Mouse (Mus musculus) CH12.LX (cell line): ENCODE data around the gene Rbbp6. TPM values are rescaled to one million over a fixed set of nuclear protein-coding genes. Genes with fewer than 3 reads are reported as not detected.

Experiments used
- DNase-seq: peaks from one replicate; pipeline ENCODE4 v3.0.0-alpha.2; 2013; ENCODE audit errors: extremely low read depth
- H3K27ac ChIP-seq: 2 replicates; pipeline ENCODE4 v1.5.1; 2012; ENCODE audit warnings: low read depth, mild to moderate bottlenecking, control low read depth, moderate library complexity; ENCODE audit not compliant: insufficient read depth
- H3K27me3 ChIP-seq: replicated peaks from 2 replicates; pipeline ENCODE3; 2012; ENCODE audit warnings: inconsistent platforms
- H3K36me3 ChIP-seq, 2 experiments: replicated peaks in 1 of 2; 2 replicates each; pipeline versions ENCODE3 to v1.6.1; 2012; ENCODE audit warnings: inconsistent platforms in 1 of 2, low read length in 1 of 2, mild to moderate bottlenecking in 1 of 2, mixed read lengths in 1 of 2, moderate library complexity in 1 of 2; ENCODE audit not compliant: control insufficient read depth in 1 of 2, insufficient read depth in 1 of 2
- H3K4me1 ChIP-seq, 2 experiments: 2 replicates each; pipeline ENCODE4 v1.6.1; 2012; ENCODE audit warnings: inconsistent platforms in 1 of 2, moderate library complexity in 1 of 2; ENCODE audit not compliant: insufficient read depth in 2 of 2, control insufficient read depth in 1 of 2
- H3K4me2 ChIP-seq: 2 replicates; pipeline ENCODE4 v1.6.1; 2012; ENCODE audit warnings: low read depth, mild to moderate bottlenecking, control low read depth; ENCODE audit not compliant: poor library complexity, insufficient read depth, severe bottlenecking
- H3K4me3 ChIP-seq, 3 experiments: fragments of 150-350 bp in 1 of 3; sonication (generic) in 1 of 3; replicated peaks in 1 of 3; 2 replicates each; pipeline versions ENCODE3 to v1.5.1; 2011 to 2012; ENCODE audit warnings: low read depth in 2 of 3, low read length in 2 of 3, mild to moderate bottlenecking in 2 of 3, moderate library complexity in 2 of 3, control low read depth in 1 of 3, improper control_type of control experiment in 1 of 3, inconsistent platforms in 1 of 3, mixed read lengths in 1 of 3; ENCODE audit not compliant: poor library complexity in 1 of 3
- H3K79me2 ChIP-seq: replicated peaks from 2 replicates; pipeline ENCODE4 v1.6.1; 2012; ENCODE audit warnings: mild to moderate bottlenecking, moderate library complexity; ENCODE audit not compliant: control insufficient read depth, poor library complexity, insufficient read depth, severe bottlenecking; ENCODE audit errors: extremely low read depth
- H3K9ac ChIP-seq: 2 replicates; pipeline ENCODE4 v1.6.1; 2012; ENCODE audit warnings: low read depth, mild to moderate bottlenecking, control low read depth, moderate library complexity; ENCODE audit not compliant: insufficient read depth
- H3K9me3 ChIP-seq: replicated peaks from 2 replicates; pipeline ENCODE3; 2012; ENCODE audit warnings: low read length, inconsistent platforms, mixed read lengths
- CHD2 ChIP-seq: IDR thresholded peaks from 2 replicates; pipeline ENCODE4 v1.6.1; 2011; ENCODE audit warnings: low read length, improper control_type of control experiment
- CTCF ChIP-seq, 2 experiments: IDR thresholded peaks in 1 of 2; conservative IDR thresholded peaks in 1 of 2; 2 replicates each; pipeline ENCODE4 v1.5.1; 2011 to 2012; ENCODE audit warnings: low read depth in 2 of 2, low read length in 2 of 2, improper control_type of control experiment in 1 of 2, inconsistent platforms in 1 of 2, mild to moderate bottlenecking in 1 of 2, moderate library complexity in 1 of 2
- EP300 ChIP-seq: IDR thresholded peaks from 2 replicates; pipeline ENCODE4 v1.6.1; 2011; ENCODE audit warnings: low read length, improper control_type of control experiment
- ETS1 ChIP-seq: conservative IDR thresholded peaks from 2 replicates; pipeline ENCODE4 v1.6.1; 2012; ENCODE audit warnings: low read depth, mild to moderate bottlenecking, inconsistent platforms, low read length, improper control_type of control experiment, moderate library complexity
- IRF4 ChIP-seq: IDR thresholded peaks from 2 replicates; pipeline ENCODE4 v1.6.1; 2014; ENCODE audit warnings: low read depth, mild to moderate bottlenecking, inconsistent platforms, low read length, improper control_type of control experiment
- JUN ChIP-seq: IDR thresholded peaks from 2 replicates; pipeline ENCODE4 v1.6.1; 2011; ENCODE audit warnings: low read depth, mild to moderate bottlenecking, low read length, improper control_type of control experiment, moderate library complexity; ENCODE audit not compliant: insufficient read depth
- MAX ChIP-seq: IDR thresholded peaks from 2 replicates; pipeline ENCODE4 v1.6.1; 2011; ENCODE audit warnings: low read length, improper control_type of control experiment
- MXI1 ChIP-seq: IDR thresholded peaks from 2 replicates; pipeline ENCODE4 v1.6.1; 2011; ENCODE audit warnings: mild to moderate bottlenecking, low read depth, low read length, improper control_type of control experiment
- NELFE ChIP-seq: IDR thresholded peaks from 2 replicates; pipeline ENCODE4 v1.6.1; 2011; ENCODE audit warnings: low read depth, low read length, improper control_type of control experiment
- NRF1 ChIP-seq: IDR thresholded peaks from 2 replicates; pipeline ENCODE4 v1.6.1; 2014; ENCODE audit warnings: low read depth, mild to moderate bottlenecking, inconsistent platforms, low read length, improper control_type of control experiment, moderate library complexity
- POLR2A ChIP-seq: IDR thresholded peaks from 2 replicates; pipeline ENCODE4 v1.6.1; 2011; ENCODE audit warnings: low read depth, mild to moderate bottlenecking, improper control_type of control experiment, low read length
- RAD21 ChIP-seq: IDR thresholded peaks from 2 replicates; pipeline ENCODE4 v1.6.1; 2011; ENCODE audit warnings: low read depth, mild to moderate bottlenecking, low read length, improper control_type of control experiment, moderate library complexity
- RCOR1 ChIP-seq: conservative IDR thresholded peaks from 2 replicates; pipeline ENCODE4 v1.6.1; 2012; ENCODE audit warnings: low read depth, mild to moderate bottlenecking, inconsistent platforms, low read length, improper control_type of control experiment
- SIN3A ChIP-seq: IDR thresholded peaks from 2 replicates; pipeline ENCODE4 v1.6.1; 2012; ENCODE audit warnings: low read length, improper control_type of control experiment, inconsistent platforms
- SMC3 ChIP-seq: IDR thresholded peaks from 2 replicates; pipeline ENCODE4 v1.6.1; 2011; ENCODE audit warnings: low read depth, low read length, improper control_type of control experiment
- TBP ChIP-seq: conservative IDR thresholded peaks from 2 replicates; pipeline ENCODE4 v1.6.1; 2011; ENCODE audit warnings: low read depth, low read length, improper control_type of control experiment
- UBTF ChIP-seq: IDR thresholded peaks from 2 replicates; pipeline ENCODE4 v1.6.1; 2012; ENCODE audit warnings: low read depth, mild to moderate bottlenecking, inconsistent platforms, low read length, improper control_type of control experiment, moderate library complexity
- USF1 ChIP-seq: IDR thresholded peaks from 2 replicates; pipeline ENCODE4 v1.6.1; 2014; ENCODE audit warnings: low read depth, mild to moderate bottlenecking, inconsistent platforms, low read length, improper control_type of control experiment
- ZNF384 ChIP-seq: IDR thresholded peaks from 2 replicates; pipeline ENCODE4 v1.6.1; 2012; ENCODE audit warnings: low read depth, low read length, improper control_type of control experiment, inconsistent platforms
- dilution Hi-C: fragments of 300-500 bp; cut with MboI; formaldehyde crosslinking; loops from 2 replicates; pipeline ENCODE4 v1.14.3; 2020; ENCODE audit warnings: low sequenced_read_pairs; ENCODE audit not compliant: extremely low pct_unique_long_range_greater_than_20kb, extremely low pct_ligation_motif_present
- in situ Hi-C: fragments of 300-500 bp; cut with MboI; formaldehyde crosslinking; loops from 3 replicates; pipeline ENCODE4 v1.14.3; 2019; ENCODE audit warnings: low sequenced_read_pairs, low pct_ligation_motif_present, low pct_unique_long_range_greater_than_20kb, mixed read lengths
- polyA plus RNA-seq: library from polyadenylated mRNA; unstranded; fragments of >175 nt; gene quantifications from 2 replicates; pipeline ENCODE4 v1.2.1, GENCODE M21; 2012; ENCODE audit warnings: low read depth; ENCODE audit not compliant: insufficient read length
- total RNA-seq, 2 experiments: library from RNA; depleted of rRNA; stranded (reverse); fragments of 300-350 nt in 1 of 2; fragments of >200 nt in 1 of 2; gene quantifications; 2 replicates each; pipeline ENCODE4 v1.2.3; 2012 to 2014

Rbbp6 gene
- total and polyA plus RNA-seq, 3 experiments, result 17.8 to 93.0 (median 22.9) TPM

- no peak overlapping the region for H3K9ac ChIP-seq
- dilution Hi-C loops (no loop called here), in situ Hi-C loops (no loop called here)
- H3K4me3 ChIP-seq, result no peak overlapping the region
- no peaks in the 10 kb centered on the region for H3K79me2 ChIP-seq
- TF ChIP-seq JUN, result no peak
- TF ChIP-seq RAD21, result peak; percentile 58
- TF ChIP-seq MAX, result no peak
- TF ChIP-seq SMC3, result peak; percentile 54
- TF ChIP-seq CTCF (conservative IDR thresholded peaks at IDR 0.05 in 1 of 2, IDR thresholded peaks at IDR 0.05 in 1 of 2; ENCODE audit: low read depth in 2 of 2, low read length in 2 of 2), result peak; percentile 22 to 60; a peak in 2 of 4 replicates
- no peak for TF ChIP-seq POLR2A
- no peaks in the 10 kb centered on the region for H3K9me3 ChIP-seq
- no peak overlapping the region for H3K27ac ChIP-seq
- H3K27me3 ChIP-seq, result no peaks in the 10 kb centered on the region
- peak; percentile 38 for DNase-seq
- H3K4me2 ChIP-seq, result no peak overlapping the region
- H3K4me1 ChIP-seq, result peaks cover 0 to 10% of the 10 kb centered on the region in 2 experiments; a peak in 2 of 4 replicates
- no peaks in the 10 kb centered on the region for H3K36me3 ChIP-seq
These were observed 73.8 kb downstream of the Rbbp6 start for GRCm38 (mm10) chr7:123039302-123039701.

- no peak for DNase-seq
- peaks cover 0 to 10% of the 10 kb centered on the region in 2 experiments; a peak in 2 of 4 replicates for H3K4me1 ChIP-seq
- no peak for TF ChIP-seq TBP
- no peak for TF ChIP-seq EP300
- no peak for TF ChIP-seq SIN3A
- TF ChIP-seq CTCF (conservative IDR thresholded peaks at IDR 0.05 in 1 of 2, IDR thresholded peaks at IDR 0.05 in 1 of 2; ENCODE audit: low read depth in 2 of 2, low read length in 2 of 2), result no peak
- TF ChIP-seq IRF4, result no peak
- TF ChIP-seq RCOR1, result no peak
- no peak for TF ChIP-seq ZNF384
- no peak for TF ChIP-seq RAD21
- no peak for TF ChIP-seq NRF1
- TF ChIP-seq JUN, result no peak
- TF ChIP-seq MAX, result no peak
- no peak for TF ChIP-seq NELFE
- TF ChIP-seq MXI1, result no peak
- TF ChIP-seq UBTF, result no peak
- TF ChIP-seq ETS1, result no peak
- no peak for TF ChIP-seq USF1
- no peak for TF ChIP-seq CHD2
- no peaks in the 10 kb centered on the region for H3K27me3 ChIP-seq
- H3K4me3 ChIP-seq, result no peak overlapping the region
- H3K9me3 ChIP-seq, result no peaks in the 10 kb centered on the region
- H3K27ac ChIP-seq, result no peak overlapping the region
- no peaks in the 10 kb centered on the region for H3K36me3 ChIP-seq
- dilution Hi-C loops (no loop called here), in situ Hi-C loops (no loop called here)
- no peak overlapping the region for H3K4me2 ChIP-seq
- no peak overlapping the region for H3K9ac ChIP-seq
- no peaks in the 10 kb centered on the region for H3K79me2 ChIP-seq
These were observed 79.7 kb downstream of the Rbbp6 start for GRCm38 (mm10) chr7:123045146-123045545.
